Mouse (Mus musculus) brain, embryonic 14.5 days (tissue): ENCODE measurements around the gene Ric1. TPM values are rescaled to one million over a fixed set of nuclear protein-coding genes. Genes with fewer than 3 reads are reported as not detected.

Experiments
- DNase-seq: peaks from one replicate; pipeline ENCODE4 v3.0.0-alpha.2; 2011; ENCODE audit warnings: low read depth
- CTCF ChIP-seq: fragments of 200-500 bp; IDR thresholded peaks from 2 replicates; pipeline ENCODE4 v1.5.1; 2012; ENCODE audit warnings: inconsistent platforms, mild to moderate bottlenecking, moderate library complexity, borderline replicate concordance; ENCODE audit not compliant: insufficient read depth, insufficient read length; ENCODE audit errors: extremely low read depth
- POLR2A ChIP-seq: fragments of 200-500 bp; IDR thresholded peaks from 2 replicates; pipeline ENCODE4 v1.6.1; 2012; ENCODE audit warnings: mild to moderate bottlenecking, inconsistent platforms, borderline replicate concordance; ENCODE audit not compliant: poor library complexity, insufficient read depth, insufficient read length, severe bottlenecking; ENCODE audit errors: extremely low read depth
- polyA plus RNA-seq: library from polyadenylated mRNA; depleted of rRNA; stranded (reverse); fragments of >200 nt; gene quantifications from 2 replicates; pipeline ENCODE4 v1.2.3, GENCODE M21; 2012; rRNA removed

Gene Ric1
- polyA plus RNA-seq, 1 experiment = 28.4 TPM

DNA sequence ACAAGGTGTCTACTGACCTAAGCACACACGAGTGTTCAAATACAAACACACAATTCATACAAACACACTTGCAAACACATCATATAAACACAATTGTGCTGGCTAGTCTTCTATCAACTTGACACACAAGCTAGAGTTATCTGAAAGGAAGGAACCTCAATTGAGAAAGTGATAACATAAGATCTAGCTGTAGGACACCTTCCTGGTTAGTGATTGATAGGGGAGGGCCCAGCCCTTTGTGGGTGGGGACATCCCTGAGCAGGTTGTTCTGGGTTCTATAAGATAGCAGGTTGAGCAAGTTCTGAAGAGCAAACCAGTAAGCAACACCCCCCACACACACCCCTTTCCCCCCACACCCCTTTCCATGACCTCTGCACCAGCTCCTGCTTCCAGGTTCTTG is 127.6 kb downstream of the Ric1 start:
- no peak for DNase-seq
- TF ChIP-seq CTCF (no peak), POLR2A (no peak)

DNA sequence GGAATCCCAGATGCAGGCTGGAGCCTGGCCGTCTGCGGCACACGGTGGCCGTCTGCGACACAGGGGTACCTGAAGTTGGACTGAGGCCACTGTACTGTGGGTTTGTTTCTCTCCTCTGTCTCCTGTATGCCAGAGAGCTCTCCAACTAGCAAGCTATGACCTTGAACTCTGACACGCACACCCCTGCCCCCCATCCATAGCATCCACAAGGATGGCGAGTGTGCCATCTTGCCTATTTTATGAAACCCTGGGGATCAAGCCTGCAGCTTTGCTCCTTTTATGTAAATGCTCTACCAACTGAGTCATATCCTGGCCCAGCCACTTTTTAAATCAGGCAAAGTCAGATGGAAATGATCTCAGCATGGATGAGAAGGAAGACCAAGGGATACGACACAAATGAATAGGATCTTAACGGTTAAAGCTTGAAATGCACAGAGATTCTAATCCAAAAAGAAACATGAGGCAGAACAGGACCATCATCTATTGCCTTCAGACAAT is 131.7 kb downstream of the Ric1 start:
- no peak for DNase-seq

DNA sequence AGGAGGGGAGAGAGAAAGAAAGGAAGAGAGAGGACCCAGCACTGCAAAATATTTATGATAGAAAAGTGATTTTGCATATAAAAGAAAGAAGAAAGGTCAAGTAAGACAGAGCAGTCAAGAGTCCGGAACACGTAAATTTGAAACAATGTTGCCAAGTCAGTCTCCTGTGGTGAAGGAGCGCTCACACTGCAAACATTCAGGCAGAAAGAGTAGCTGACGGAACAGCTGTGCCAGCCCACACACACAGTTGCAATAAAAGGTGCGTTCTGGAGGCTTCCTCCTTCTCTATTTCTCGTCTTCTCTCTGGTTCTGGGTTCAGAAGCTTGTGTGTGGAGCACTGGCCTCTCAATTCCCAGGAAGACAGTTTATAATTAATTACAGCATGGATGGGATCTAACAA is 133.1 kb downstream of the Ric1 start:
- no peak for DNase-seq
- no peak for TF ChIP-seq POLR2A
- no peak for TF ChIP-seq CTCF

More for the DNA sequence above, 131.7 kb downstream of the Ric1 start:
- no peak for TF ChIP-seq CTCF

DNA sequence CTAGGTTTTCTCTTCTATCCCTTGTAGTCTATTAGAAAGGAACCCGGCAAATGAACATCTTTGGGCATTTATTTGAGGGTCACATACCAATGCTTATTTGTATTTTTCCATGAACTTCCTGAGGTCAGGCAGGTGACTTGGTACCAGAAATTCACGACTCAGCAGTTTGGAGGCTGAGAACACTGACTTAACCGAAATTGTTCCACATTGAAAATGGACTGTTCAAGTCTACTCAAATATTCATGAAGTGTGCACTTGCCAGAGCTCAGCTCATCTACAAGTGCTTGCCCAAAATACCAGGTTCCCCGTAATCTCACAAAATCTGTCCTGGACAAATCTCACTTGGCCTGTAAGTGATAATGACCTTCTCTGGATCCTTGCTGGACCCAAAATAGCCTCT is 133.9 kb downstream of the Ric1 start:
- TF ChIP-seq POLR2A = no peak
- no peak for TF ChIP-seq CTCF
- DNase-seq = no peak

Other genes with a start within 250 kb of the Ric1 start
- 1.0 and 1.6 TPM in 2 replicates for gene Insl6, start 196.9 kb upstream of the Ric1 start, polyA plus RNA-seq
- 1.3 and 1.5 TPM in 2 replicates for gene Rln1, start 187.6 kb upstream of the Ric1 start, polyA plus RNA-seq
- gene Plgrkt, start 154.9 kb upstream of the Ric1 start, polyA plus RNA-seq = 50.7 and 63.5 TPM in 2 replicates
- 1.00 and 1.1 TPM in 2 replicates for gene Cd274, start 154.8 kb upstream of the Ric1 start, polyA plus RNA-seq
- 0.10 TPM in 1 of 2 replicates, not detected in the other for gene Pdcd1lg2, start 111.4 kb upstream of the Ric1 start, polyA plus RNA-seq
- 9.4 and 12.8 TPM in 2 replicates for gene Ermp1, start 126.1 kb downstream of the Ric1 start, polyA plus RNA-seq
- 0.16 and 0.19 TPM in 2 replicates for gene Mlana, start 175.5 kb downstream of the Ric1 start, polyA plus RNA-seq